Mouse (Mus musculus) neural tube, embryonic 15.5 days (tissue): ENCODE measurements around the gene Clec1b. TPM values are rescaled to one million over a fixed set of nuclear protein-coding genes. Genes with fewer than 3 reads are reported as not detected.
A peak's percentile ranks its signal among the peaks of the same experiment; 100 is the strongest.

Experiments used
- ATAC-seq: fragments of 200-750 bp; cut with Nextera tagmentation; 2 replicates; pipeline ENCODE4 v1.8.0; 2017; ENCODE audit warnings: mild to moderate bottlenecking, moderate TSS enrichment, moderate library complexity; ENCODE audit not compliant: low FRiP score
- H3K27ac ChIP-seq: fragments of 300-500 bp; sonication (generic); replicated peaks from 2 replicates; pipeline ENCODE4 v1.5.1; 2015; ENCODE audit warnings: mild to moderate bottlenecking, inconsistent platforms
- H3K27me3 ChIP-seq: fragments of 300-500 bp; sonication (generic); replicated peaks from 2 replicates; pipeline ENCODE4 v1.6.1; 2015; ENCODE audit warnings: inconsistent platforms
- H3K36me3 ChIP-seq: fragments of 300-500 bp; sonication (generic); 2 replicates; pipeline ENCODE4 v1.6.1; 2015; ENCODE audit warnings: inconsistent platforms
- H3K4me1 ChIP-seq: fragments of 300-500 bp; sonication (generic); 2 replicates; pipeline ENCODE4 v1.6.1; 2015; ENCODE audit warnings: inconsistent platforms
- H3K4me2 ChIP-seq: fragments of 300-500 bp; sonication (generic); 2 replicates; pipeline ENCODE4 v1.6.1; 2015; ENCODE audit warnings: inconsistent platforms, mild to moderate bottlenecking, moderate library complexity
- H3K4me3 ChIP-seq: fragments of 300-500 bp; sonication (generic); replicated peaks from 2 replicates; pipeline ENCODE4 v1.5.1; 2015; ENCODE audit warnings: mild to moderate bottlenecking, inconsistent platforms
- H3K9ac ChIP-seq: fragments of 300-500 bp; sonication (generic); replicated peaks from 2 replicates; pipeline ENCODE4 v1.6.1; 2015; ENCODE audit warnings: mild to moderate bottlenecking, inconsistent platforms
- H3K9me3 ChIP-seq: fragments of 300-500 bp; sonication (generic); replicated peaks from 2 replicates; pipeline ENCODE4 v1.6.1; 2016; ENCODE audit warnings: inconsistent platforms
- WGBS: fragments of 180-500 bp; shearing (Covaris S2); methylation state at CpG from one replicate; pipeline ENCODE4 v1.1.7; 2015; ENCODE audit warnings: mixed read lengths; 5-methylcytosine and 5-hydroxymethylcytosine counted together
- polyA plus RNA-seq: library from polyadenylated mRNA; unstranded; fragments of >200 nt; fragmentation: Nextera tagmentation; extraction: Ambion mirVana; gene quantifications from 2 replicates; pipeline ENCODE4 v1.2.1, GENCODE M21; 2015

The Clec1b gene
- polyA plus RNA-seq: 0.55 and 0.77 TPM in 2 replicates

DNA sequence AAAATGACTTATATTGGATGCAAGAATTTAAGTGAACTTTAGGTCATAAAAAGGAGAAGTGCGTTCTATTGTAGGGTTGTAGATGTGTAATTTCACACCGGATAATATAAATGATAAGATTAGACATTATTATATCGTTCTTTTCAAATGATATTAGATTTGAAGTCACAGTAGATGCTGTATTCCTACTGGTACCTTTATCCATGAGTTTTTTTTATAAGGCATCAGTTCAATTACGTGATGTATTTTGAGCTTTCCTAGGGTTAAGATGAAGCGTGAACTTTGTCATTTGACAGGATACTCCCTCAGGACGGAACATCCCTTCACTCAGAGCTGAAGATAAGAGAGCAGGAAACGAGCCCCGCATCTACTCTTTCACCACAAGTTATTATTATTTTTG, at the start of gene Clec1b:
Gene Clec1b (plus strand): TSS at position 301 of the 400 bp plus-strand sequence.
- Histone ChIP-seq H3K27ac (no peak within 1 kb of the TSS), H3K36me3 (no peaks in the 10 kb centered on the region), H3K4me3 (no peak within 1 kb of the TSS), H3K9me3 (no peaks in the 10 kb centered on the region), H3K4me2 (no peak within 1 kb of the TSS), H3K27me3 (no peaks in the 10 kb centered on the region), H3K4me1 (no peaks in the 10 kb centered on the region), H3K9ac (no peak within 1 kb of the TSS)
- 92% methylated on average over 8 of the region's 8 CpGs for WGBS
- no peak for ATAC-seq

GRCm38 (mm10) chr6:129349524-129350352, 47.4 kb upstream of the Clec1b start:
- H3K27me3 ChIP-seq: no peaks in the 10 kb centered on the region
- no peak overlapping the region for H3K4me2 ChIP-seq
- H3K9me3 ChIP-seq: no peaks in the 10 kb centered on the region
- no peak overlapping the region for H3K27ac ChIP-seq
- H3K4me3 ChIP-seq: no peak overlapping the region
- peak; percentile 57; the same call in 1 of the 2 replicates for ATAC-seq
- WGBS: 57% methylated on average over 4 of the region's 4 CpGs
- H3K36me3 ChIP-seq: no peaks in the 10 kb centered on the region
- H3K4me1 ChIP-seq: no peaks in the 10 kb centered on the region
- no peak overlapping the region for H3K9ac ChIP-seq

DNA sequence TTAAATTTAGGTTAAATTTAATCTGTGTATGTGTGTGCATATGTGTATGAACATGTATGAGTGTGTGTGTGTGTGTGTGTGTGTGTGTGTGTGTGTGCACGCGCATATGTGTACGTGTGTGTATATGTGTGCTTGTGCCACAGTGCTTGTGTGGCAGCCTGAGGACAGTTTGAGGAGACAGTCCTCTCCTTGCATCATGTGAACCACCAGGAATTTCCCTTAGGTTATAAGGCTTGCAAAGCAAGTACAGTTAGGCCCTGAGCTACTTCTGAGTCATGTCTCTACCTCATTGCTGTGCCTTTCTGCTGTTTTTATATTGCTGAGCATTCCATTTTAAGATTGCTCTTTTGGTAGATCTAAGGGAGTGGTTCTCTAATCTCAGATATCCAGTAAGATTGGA, 46.0 kb upstream of the Clec1b start:
- H3K27me3 ChIP-seq: no peaks in the 10 kb centered on the region
- H3K4me1 ChIP-seq: no peaks in the 10 kb centered on the region
- no peaks in the 10 kb centered on the region for H3K9me3 ChIP-seq
- H3K36me3 ChIP-seq: no peaks in the 10 kb centered on the region
- no peak overlapping the region for H3K4me2 ChIP-seq
- no peak for ATAC-seq
- 90% methylated on average over 3 of the region's 3 CpGs for WGBS
- no peak overlapping the region for H3K9ac ChIP-seq
- H3K4me3 ChIP-seq: no peak overlapping the region
- H3K27ac ChIP-seq: no peak overlapping the region

DNA sequence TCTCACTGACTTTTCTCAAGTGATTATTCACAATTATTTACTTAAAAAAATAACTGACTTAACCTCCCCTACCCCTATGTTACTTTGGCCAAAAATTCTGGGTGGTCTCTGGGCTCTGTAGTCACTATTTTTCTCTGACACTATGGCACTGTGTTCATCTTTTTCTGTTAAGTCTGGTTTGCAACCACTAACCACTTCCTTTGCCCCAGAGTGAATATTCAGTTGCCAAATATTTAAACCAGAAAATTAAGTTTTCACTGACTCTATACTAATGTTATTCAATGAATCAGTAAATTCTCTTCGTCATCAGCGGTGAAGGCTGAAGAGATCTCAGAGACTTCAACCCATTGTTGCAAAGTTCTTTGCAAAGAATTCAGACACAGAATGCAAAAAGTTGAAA, 41.3 kb upstream of the Clec1b start:
- Histone ChIP-seq H3K27me3 (no peaks in the 10 kb centered on the region), H3K9me3 (no peaks in the 10 kb centered on the region), H3K36me3 (no peaks in the 10 kb centered on the region), H3K4me2 (no peak overlapping the region), H3K4me1 (no peaks in the 10 kb centered on the region), H3K9ac (no peak overlapping the region), H3K4me3 (no peak overlapping the region), H3K27ac (no peak overlapping the region)
- ATAC-seq: no peak
- 100% methylated on average over 2 of the region's 2 CpGs for WGBS

- H3K4me1 ChIP-seq: no peaks in the 10 kb centered on the region
- no peaks in the 10 kb centered on the region for H3K9me3 ChIP-seq
- no peaks in the 10 kb centered on the region for H3K27me3 ChIP-seq
- H3K4me2 ChIP-seq: no peak overlapping the region
- H3K36me3 ChIP-seq: no peaks in the 10 kb centered on the region
- ATAC-seq: no peak
- H3K4me3 ChIP-seq: no peak overlapping the region
- no peak overlapping the region for H3K27ac ChIP-seq
- H3K9ac ChIP-seq: no peak overlapping the region
Measured at GRCm38 (mm10) chr6:129356430-129356829, 40.7 kb upstream of the Clec1b start.

GRCm38 (mm10) chr6:129359515-129359914, 37.6 kb upstream of the Clec1b start:
- Histone ChIP-seq H3K27ac (no peak overlapping the region), H3K4me2 (no peak overlapping the region), H3K4me1 (no peaks in the 10 kb centered on the region), H3K27me3 (no peaks in the 10 kb centered on the region), H3K36me3 (no peaks in the 10 kb centered on the region), H3K9ac (no peak overlapping the region), H3K9me3 (no peaks in the 10 kb centered on the region), H3K4me3 (no peak overlapping the region)
- no peak for ATAC-seq
- WGBS: 94% methylated on average over 2 of the region's 2 CpGs

GRCm38 (mm10) chr6:129363942-129364341, 33.2 kb upstream of the Clec1b start:
- no peak for ATAC-seq
- no peaks in the 10 kb centered on the region for H3K27me3 ChIP-seq
- 22% methylated on average over 1 of the region's 1 CpGs for WGBS
- no peak overlapping the region for H3K4me2 ChIP-seq
- no peak overlapping the region for H3K4me3 ChIP-seq
- no peaks in the 10 kb centered on the region for H3K9me3 ChIP-seq
- H3K27ac ChIP-seq: no peak overlapping the region
- no peaks in the 10 kb centered on the region for H3K36me3 ChIP-seq
- no peak overlapping the region for H3K9ac ChIP-seq
- no peaks in the 10 kb centered on the region for H3K4me1 ChIP-seq

GRCm38 (mm10) chr6:129365959-129366359, 31.1 kb upstream of the Clec1b start:
- peak; percentile 76; the same call in 1 of the 2 replicates for ATAC-seq
- no peaks in the 10 kb centered on the region for H3K9me3 ChIP-seq

GRCm38 (mm10) chr6:129369374-129370132, 27.5 kb upstream of the Clec1b start:
- WGBS: 78% methylated on average over 7 of the region's 7 CpGs
- Histone ChIP-seq H3K4me2 (no peak overlapping the region), H3K36me3 (no peaks in the 10 kb centered on the region), H3K27ac (no peak overlapping the region), H3K4me3 (no peak overlapping the region), H3K4me1 (no peaks in the 10 kb centered on the region), H3K9me3 (no peaks in the 10 kb centered on the region), H3K9ac (no peak overlapping the region), H3K27me3 (no peaks in the 10 kb centered on the region)
- no peak for ATAC-seq

More at GRCm38 (mm10) chr6:129365959-129366359, 31.1 kb upstream of the Clec1b start:
- no peaks in the 10 kb centered on the region for H3K4me1 ChIP-seq
- H3K4me2 ChIP-seq: no peak overlapping the region
- WGBS: 18% methylated on average over 6 of the region's 6 CpGs
- H3K27ac ChIP-seq: no peak overlapping the region
- no peaks in the 10 kb centered on the region for H3K27me3 ChIP-seq
- H3K36me3 ChIP-seq: no peaks in the 10 kb centered on the region
- H3K9ac ChIP-seq: no peak overlapping the region
- no peak overlapping the region for H3K4me3 ChIP-seq

- Histone ChIP-seq H3K27me3 (no peaks in the 10 kb centered on the region), H3K9me3 (no peaks in the 10 kb centered on the region), H3K9ac (no peak overlapping the region), H3K27ac (no peak overlapping the region), H3K4me1 (no peaks in the 10 kb centered on the region), H3K4me2 (no peak overlapping the region), H3K36me3 (no peaks in the 10 kb centered on the region), H3K4me3 (no peak overlapping the region)
- 94% methylated on average over 2 of the region's 2 CpGs for WGBS
- no peak for ATAC-seq
Measured at GRCm38 (mm10) chr6:129374937-129375471, 22.1 kb upstream of the Clec1b start.

DNA sequence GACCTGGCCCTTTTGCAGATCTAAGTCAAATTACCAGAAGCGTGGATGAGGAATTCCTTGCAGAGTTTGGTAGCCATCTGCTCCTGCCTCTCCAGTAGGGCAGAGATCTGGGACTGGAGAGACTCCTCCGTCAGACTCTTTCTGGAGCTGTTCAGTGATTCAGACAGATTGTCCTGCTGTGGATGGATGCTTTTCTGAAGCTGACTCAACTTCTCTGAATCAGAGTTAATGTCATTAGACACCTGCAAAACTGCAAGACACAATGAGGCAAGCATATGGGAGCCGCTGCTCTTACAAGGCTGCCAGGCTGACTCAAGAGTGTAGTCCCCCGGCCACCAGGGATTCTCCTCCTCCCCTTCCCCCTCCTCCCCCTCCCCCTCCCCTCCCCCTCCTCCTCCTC, 16.6 kb upstream of the Clec1b start:
- no peak overlapping the region for H3K4me3 ChIP-seq
- no peak overlapping the region for H3K27ac ChIP-seq
- WGBS: 69% methylated on average over 4 of the region's 4 CpGs
- no peaks in the 10 kb centered on the region for H3K9me3 ChIP-seq
- no peaks in the 10 kb centered on the region for H3K27me3 ChIP-seq
- ATAC-seq: no peak
- H3K36me3 ChIP-seq: no peaks in the 10 kb centered on the region
- H3K4me1 ChIP-seq: no peaks in the 10 kb centered on the region
- H3K9ac ChIP-seq: no peak overlapping the region
- H3K4me2 ChIP-seq: no peak overlapping the region

GRCm38 (mm10) chr6:129381736-129382135, 15.4 kb upstream of the Clec1b start:
- H3K9me3 ChIP-seq: no peaks in the 10 kb centered on the region
- H3K27ac ChIP-seq: no peak overlapping the region
- H3K4me1 ChIP-seq: no peaks in the 10 kb centered on the region
- H3K27me3 ChIP-seq: no peaks in the 10 kb centered on the region
- no peaks in the 10 kb centered on the region for H3K36me3 ChIP-seq
- WGBS: 83% methylated on average over 1 of the region's 1 CpGs
- ATAC-seq: no peak
- no peak overlapping the region for H3K4me2 ChIP-seq
- H3K9ac ChIP-seq: no peak overlapping the region
- H3K4me3 ChIP-seq: no peak overlapping the region
